Mouse (Mus musculus): Measurements from ENCODE around the gene Mphosph9.
"Not testable (repeated sequence)": the region's sequence is repeated elsewhere in the genome, so short reads cannot be mapped to it uniquely, and the experiment has no call there.

Mphosph9 gene

GRCm38 (mm10) chr5:124234778-124235177, 93.0 kb downstream of the Mphosph9 start:
- DNase-seq (ENCODE audit: low spot score), result no peak

- DNase-seq (ENCODE audit: low spot score), result no peak
These were observed 93.7 kb downstream of the Mphosph9 start for GRCm38 (mm10) chr5:124233874-124234661.

GRCm38 (mm10) chr5:124233144-124233465, 94.7 kb downstream of the Mphosph9 start:
- no peak for DNase-seq (ENCODE audit: low spot score)

GRCm38 (mm10) chr5:124232360-124233143, 95.2 kb downstream of the Mphosph9 start:
- DNase-seq (ENCODE audit: low spot score), result no peak

- no peak for DNase-seq (ENCODE audit: low spot score)
These were observed 97.3 kb downstream of the Mphosph9 start for GRCm38 (mm10) chr5:124230461-124230860.

GRCm38 (mm10) chr5:124227193-124227592, 100.6 kb downstream of the Mphosph9 start:
- no peak for DNase-seq (ENCODE audit: low spot score)

- DNase-seq (ENCODE audit: low spot score), result no peak
These were observed 101.3 kb downstream of the Mphosph9 start for GRCm38 (mm10) chr5:124226494-124226893.

GRCm38 (mm10) chr5:124225891-124226290, 101.9 kb downstream of the Mphosph9 start:
- no peak for DNase-seq (ENCODE audit: low spot score)

GRCm38 (mm10) chr5:124224321-124225092, 103.3 kb downstream of the Mphosph9 start:
- no peak for DNase-seq (ENCODE audit: low spot score)

- no peak for DNase-seq (ENCODE audit: low spot score)
These were observed 104.2 kb downstream of the Mphosph9 start for GRCm38 (mm10) chr5:124223574-124223973.

- DNase-seq (ENCODE audit: low spot score), result no peak
These were observed 105.1 kb downstream of the Mphosph9 start for GRCm38 (mm10) chr5:124222696-124223095.

GRCm38 (mm10) chr5:124221736-124222040, 106.1 kb downstream of the Mphosph9 start:
- no peak for DNase-seq (ENCODE audit: low spot score)

- no peak for DNase-seq (ENCODE audit: low spot score)
These were observed 106.6 kb downstream of the Mphosph9 start for GRCm38 (mm10) chr5:124221037-124221735.

GRCm38 (mm10) chr5:124220551-124220950, 107.2 kb downstream of the Mphosph9 start:
- DNase-seq (ENCODE audit: low spot score), result no peak

GRCm38 (mm10) chr5:124219431-124219830, 108.3 kb downstream of the Mphosph9 start:
- no peak for DNase-seq (ENCODE audit: low spot score)

- no peak for DNase-seq (ENCODE audit: low spot score)
These were observed 108.8 kb downstream of the Mphosph9 start for GRCm38 (mm10) chr5:124218986-124219385.

- no peak for DNase-seq (ENCODE audit: low spot score)
These were observed 110.1 kb downstream of the Mphosph9 start for GRCm38 (mm10) chr5:124217566-124218249.

GRCm38 (mm10) chr5:124217092-124217491, 110.7 kb downstream of the Mphosph9 start:
- DNase-seq (ENCODE audit: low spot score), result not testable (repeated sequence)

- DNase-seq (ENCODE audit: low spot score), result no peak
These were observed 111.4 kb downstream of the Mphosph9 start for GRCm38 (mm10) chr5:124216403-124216802.

GRCm38 (mm10) chr5:124215647-124216046, 112.1 kb downstream of the Mphosph9 start:
- no peak for DNase-seq (ENCODE audit: low spot score)

- no peak for DNase-seq (ENCODE audit: low spot score)
These were observed 113.1 kb downstream of the Mphosph9 start for GRCm38 (mm10) chr5:124214516-124215145.
